Mouse (Mus musculus): ENCODE results near the gene Tenm3.

Tenm3 gene

DNA sequence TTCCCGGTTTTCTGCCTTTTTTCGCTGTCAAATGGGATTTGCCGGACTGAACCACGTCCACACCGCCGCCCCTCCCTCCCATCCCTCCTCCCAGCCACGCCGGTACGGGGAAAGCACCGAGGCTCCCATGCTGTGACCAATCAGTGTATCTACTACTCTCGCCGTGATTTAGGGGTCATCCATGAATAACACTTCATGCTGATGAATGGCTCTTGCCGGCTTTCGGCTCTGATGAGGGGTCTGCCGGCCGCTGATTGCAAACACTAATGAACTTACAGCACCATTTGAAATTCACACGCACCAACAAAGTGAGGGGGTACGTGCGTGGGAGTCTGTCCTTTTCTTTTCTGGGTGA is at the start of gene Tenm3:
TSS of gene Tenm3 (minus strand) at position 21 of the 355 bp plus-strand sequence.
- CTCF ChIA-PET = no interaction called here
- POLR2A ChIA-PET = interaction anchor here in 3 of 4 experiments (0.6 to 1.8 kb wide), 3 partner anchors 19 to 182 kb away, joined by 4 to 6 read pairs (median 6); no protein-coding TSS in a partner anchor

DNA sequence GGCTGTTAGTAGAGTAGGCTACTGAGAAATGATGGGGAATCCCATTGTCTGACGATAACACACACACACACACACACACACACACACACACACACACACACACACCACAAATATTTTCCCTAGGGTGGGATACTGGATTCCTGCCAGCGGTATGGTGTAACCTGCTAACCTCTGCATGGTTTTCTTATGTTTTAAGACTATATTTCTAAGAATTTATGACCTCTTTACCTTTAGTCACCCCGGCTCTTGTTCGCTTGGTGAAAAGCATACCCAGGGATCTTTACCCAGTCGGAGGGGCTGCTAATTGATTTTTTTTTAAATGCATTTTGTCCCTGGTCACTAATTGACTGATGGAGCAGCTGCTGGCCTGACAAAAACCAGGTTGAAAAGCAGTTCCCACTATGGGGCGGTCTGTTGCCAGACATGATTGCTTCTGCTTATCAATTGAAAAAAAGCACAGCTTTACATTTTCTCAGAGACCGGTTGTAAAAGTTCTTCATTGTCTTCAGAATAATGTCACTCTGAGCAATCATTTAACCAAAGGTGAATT is 46.5 kb upstream of the Tenm3 start:
- ChIA-PET CTCF (no interaction called here), POLR2A (no interaction called here)

DNA sequence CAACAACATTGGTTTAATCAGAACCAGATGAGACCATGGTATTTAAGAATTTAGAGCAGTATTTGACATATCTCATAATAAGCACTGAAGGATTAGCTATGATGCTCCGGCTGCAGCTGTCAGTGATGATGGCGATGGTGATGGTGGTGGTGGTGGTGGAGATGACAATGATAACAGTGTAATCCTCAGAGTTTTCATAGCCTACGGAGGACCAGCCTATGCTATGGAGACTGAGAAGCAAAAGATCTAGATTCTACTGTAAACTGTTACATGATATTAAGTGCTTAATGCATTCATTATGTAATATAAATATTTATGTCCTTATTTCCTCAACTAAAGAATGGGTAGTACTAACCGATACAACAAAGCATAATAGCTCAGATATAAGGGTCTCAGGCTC is 40.5 kb upstream of the Tenm3 start:
- POLR2A ChIA-PET = no interaction called here
- CTCF ChIA-PET = no interaction called here

DNA sequence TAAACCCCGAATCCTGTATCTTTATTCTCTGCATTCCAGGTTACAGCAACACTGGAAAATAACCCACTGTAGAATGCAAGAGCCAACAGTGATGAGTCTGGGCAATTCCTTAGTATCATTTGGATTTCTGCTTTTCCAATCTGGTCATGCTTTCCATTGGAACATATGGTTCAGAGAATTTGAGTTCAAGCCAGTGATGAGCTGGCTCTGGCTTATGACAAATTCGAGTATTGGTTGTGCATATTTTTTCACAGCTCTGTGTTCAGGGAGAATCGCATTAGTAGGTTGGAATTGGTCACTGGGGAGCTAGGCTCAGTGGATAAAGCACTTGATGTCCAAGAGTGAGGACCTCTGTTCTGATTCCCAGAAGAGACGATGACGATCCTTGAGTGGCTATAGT is 36.8 kb upstream of the Tenm3 start:
- ChIA-PET CTCF (no interaction called here), POLR2A (no interaction called here)

DNA sequence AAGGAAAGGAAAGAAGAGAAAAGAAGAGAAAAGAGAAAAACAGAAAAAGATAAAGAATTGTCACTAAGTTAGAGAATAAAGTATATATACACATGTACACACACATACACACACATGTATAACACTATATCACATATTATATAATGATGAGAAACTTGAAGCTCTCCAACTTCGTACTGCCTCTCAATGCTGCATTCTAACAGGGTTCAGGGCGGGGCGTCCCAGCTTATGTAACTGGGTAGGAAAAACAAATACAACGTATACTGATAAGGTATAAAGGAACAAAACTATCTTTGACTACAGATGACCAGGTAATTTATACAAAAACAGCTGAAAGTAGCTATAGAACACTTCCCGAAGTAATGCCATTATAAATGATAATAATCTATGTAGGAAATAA is 22.2 kb upstream of the Tenm3 start:
- ChIA-PET CTCF (interaction anchor here in 3 of 4 experiments (0.5 to 0.7 kb wide), 3 partner anchors 8 to 1941 kb away, joined by 3 to 4 read pairs (median 4); no protein-coding TSS in a partner anchor), POLR2A (interaction anchor here in 1 of 4 experiments (1.1 kb wide), 1 partner anchor 19 kb away, joined by 3 read pairs; no protein-coding TSS in a partner anchor)

DNA sequence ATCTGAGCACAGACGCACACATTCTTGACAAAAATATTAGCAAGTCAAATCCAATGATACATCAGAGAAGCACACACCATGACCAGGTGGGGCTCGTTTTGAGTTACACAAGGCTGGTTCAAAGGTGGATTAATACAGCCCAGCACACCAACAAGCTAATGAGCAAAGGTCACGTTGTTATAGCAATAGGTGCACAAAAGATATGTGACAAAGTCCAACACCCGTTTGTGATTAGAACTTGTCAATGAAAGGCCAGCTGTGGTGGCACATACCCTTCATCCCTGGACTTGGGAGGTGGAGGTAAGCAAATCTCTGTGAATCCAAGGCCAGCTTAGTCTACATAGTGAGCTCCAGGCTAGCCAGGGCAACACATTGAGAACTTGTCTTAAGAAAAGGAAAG is 21.7 kb upstream of the Tenm3 start:
- CTCF ChIA-PET = interaction anchor here in 2 of 4 experiments (0.6 to 0.7 kb wide), 2 partner anchors 8 to 292 kb away, joined by 4 read pairs; no protein-coding TSS in a partner anchor
- POLR2A ChIA-PET = interaction anchor here in 1 of 4 experiments (1.1 kb wide), 1 partner anchor 18 kb away, joined by 3 read pairs; no protein-coding TSS in a partner anchor

DNA sequence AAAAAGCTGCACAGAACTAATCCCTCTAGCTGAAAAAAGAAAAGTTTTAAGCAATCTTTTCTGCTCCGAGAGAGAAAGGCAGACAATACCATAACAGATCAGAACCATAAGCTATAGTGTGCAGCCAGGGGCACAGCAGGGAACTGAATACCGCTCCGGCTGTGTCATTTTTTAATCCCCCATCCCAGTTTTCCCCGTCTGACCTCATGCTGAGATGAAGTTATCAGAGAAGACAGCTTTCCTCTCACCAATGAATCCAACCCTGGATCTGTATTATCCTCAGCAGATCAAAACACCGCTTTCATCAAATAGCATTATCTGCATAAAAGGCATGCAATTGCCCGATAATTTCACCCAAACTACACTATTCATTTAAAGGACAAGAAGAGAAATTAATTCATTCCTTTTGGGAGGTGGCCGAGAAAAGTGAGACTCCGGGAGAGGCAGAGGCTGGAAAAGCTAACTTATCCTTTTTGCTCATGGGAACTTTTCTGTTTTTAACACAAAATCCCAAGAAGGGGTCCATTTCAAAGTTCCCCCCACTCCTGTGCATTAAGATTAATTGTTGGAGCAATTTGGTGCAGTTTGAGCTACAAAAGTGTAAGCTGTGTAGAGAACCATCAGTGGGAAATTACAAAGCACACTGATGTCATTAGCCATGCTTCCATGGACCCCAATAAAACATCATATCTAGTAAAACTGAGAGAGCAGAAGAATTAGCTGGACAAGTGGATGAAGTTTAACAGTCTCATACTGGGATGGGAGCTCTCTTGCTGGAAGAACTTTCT is 6.7 kb upstream of the Tenm3 start:
- POLR2A ChIA-PET = interaction anchor here in 1 of 4 experiments (0.8 kb wide), 1 partner anchor 539 kb away, joined by 3 read pairs; no protein-coding TSS in a partner anchor

DNA sequence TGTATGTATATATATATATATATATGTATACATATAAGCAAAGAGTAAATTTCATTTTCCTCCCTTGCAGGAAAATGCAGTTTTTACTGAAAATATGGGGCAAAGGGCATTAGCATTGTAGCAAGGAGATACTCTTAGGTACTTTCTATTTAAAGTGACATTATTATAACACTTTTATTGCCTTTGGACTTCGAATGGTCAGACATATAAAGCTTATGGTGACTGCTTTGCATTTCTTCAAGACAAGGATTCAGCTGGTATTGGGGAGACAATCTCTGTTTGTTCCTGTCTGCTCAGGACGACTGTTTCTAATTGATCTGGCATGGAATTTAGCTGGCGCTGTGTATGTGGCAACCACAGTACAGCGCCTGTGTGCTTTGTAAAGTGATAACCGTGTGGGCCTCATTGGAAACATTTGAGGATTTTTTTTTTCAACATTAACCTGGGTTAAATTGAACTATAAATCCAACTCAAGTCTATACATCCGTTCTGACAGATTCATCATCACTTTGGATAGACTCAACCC is 5.4 kb upstream of the Tenm3 start:
- POLR2A ChIA-PET = interaction anchor here in 1 of 4 experiments (1.2 kb wide), 1 partner anchor 21 kb away, joined by 3 read pairs; no protein-coding TSS in a partner anchor
- CTCF ChIA-PET = interaction anchor here in 1 of 4 experiments (0.7 kb wide), 1 partner anchor 81 kb away, joined by 4 read pairs; no protein-coding TSS in a partner anchor

More for the DNA sequence above, 6.7 kb upstream of the Tenm3 start:
- CTCF ChIA-PET = no interaction called here

DNA sequence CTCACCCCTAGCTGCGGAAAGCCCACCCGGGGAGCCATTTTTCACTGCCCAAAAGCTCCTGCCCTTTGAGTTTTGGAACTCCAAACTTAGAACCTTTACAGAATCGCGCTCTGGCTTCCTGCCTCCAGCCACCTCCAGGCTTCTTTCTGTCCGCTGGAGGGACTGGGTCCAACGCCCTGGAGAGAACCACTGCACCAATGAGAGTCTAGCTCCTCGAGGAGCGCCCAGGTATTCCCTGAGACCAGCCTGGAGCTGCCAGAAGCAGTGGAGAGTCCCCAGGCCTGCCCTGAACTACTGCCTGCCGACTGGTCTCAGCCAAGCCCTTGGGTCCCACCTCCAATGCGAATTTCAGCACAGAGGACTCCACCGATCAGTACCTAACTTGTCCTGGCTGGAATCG is 1.2 kb upstream of the Tenm3 start:
- ChIA-PET CTCF (interaction anchor here in 2 of 4 experiments (0.6 to 0.7 kb wide), 3 partner anchors 330 to 620 kb away, joined by 3 read pairs; no protein-coding TSS in a partner anchor), POLR2A (interaction anchor here in 2 of 4 experiments (0.6 to 1.1 kb wide), 3 partner anchors 17 to 105 kb away, joined by 3 to 5 read pairs (median 3); no protein-coding TSS in a partner anchor)

DNA sequence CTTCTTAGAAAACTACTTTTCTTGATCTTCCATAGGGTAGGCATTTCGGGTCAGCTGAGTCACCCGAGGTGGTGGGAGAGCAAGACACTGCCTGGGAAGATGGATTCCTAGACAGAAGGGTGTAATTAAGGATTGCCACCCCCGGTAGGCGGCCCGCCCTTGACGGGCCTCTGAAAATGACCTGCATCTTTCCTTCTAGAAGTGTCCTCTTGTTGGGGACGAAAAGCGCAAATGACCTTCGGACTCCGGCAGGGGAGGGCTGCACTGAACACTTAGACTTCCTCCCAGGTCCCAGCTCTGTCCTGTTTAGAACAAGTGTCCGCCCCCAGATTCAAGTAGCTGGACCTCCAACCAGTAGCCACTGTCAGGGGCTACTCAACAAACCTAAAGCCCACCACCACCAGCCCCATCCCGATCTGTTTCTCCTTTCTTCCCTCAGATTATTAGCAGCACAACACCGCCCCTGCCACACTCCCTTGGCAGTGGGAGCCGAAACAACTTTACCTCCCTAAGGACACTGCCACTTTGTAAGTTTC is 687 bp upstream of the Tenm3 start:
- POLR2A ChIA-PET = interaction anchor here in 2 of 4 experiments (0.6 to 1.1 kb wide), 3 partner anchors 17 to 104 kb away, joined by 3 to 5 read pairs (median 3); no protein-coding TSS in a partner anchor
- CTCF ChIA-PET = interaction anchor here in 1 of 4 experiments (0.6 kb wide), 1 partner anchor 620 kb away, joined by 3 read pairs; no protein-coding TSS in a partner anchor

DNA sequence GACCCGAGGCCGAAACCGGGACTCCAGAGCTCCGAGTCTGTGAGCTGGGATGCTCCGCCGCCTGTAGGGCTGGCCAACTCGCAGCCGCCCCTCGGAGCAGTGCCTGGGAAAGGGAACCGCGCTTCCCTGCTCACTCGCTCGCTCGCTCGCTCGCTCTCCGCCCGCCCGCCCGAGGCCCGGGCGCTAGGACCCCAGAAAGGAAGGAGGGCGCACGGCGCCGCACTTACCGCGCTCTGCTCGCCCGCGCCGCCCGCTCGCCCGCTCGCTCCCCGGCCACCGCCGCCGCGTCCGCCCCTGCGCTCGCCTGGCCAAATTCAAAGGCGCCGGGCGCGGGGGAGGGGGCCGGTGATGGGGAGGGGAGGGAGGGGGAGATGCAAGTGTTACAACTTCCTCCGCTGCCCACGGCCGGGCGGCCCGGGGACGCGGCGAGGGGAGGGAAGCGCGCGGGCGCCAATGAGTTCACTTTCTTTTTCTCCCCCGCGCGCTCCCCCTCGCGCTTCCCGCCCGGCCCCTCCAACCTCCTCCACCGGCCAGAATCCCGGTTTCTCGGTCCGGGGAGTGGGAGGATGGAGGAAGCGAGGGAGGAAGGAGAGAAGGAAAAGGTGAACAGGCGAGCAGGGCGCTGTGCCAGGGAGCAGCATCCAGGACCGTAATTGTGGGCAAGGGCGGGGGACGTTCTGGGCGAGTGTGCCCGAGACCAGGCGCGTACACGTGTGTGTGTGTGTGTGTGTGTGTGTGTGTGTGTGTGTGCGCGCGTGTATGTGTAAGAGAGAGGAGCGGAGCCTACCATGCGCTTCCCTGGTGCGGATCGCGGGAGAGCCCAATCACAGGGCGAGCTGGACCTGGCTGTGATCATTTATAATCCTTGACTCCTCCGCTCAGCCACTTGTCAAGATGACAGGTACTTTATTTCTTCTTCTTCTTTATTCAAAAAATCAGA is 490 bp downstream of the Tenm3 start:
- CTCF ChIA-PET = no interaction called here
- POLR2A ChIA-PET = interaction anchor here (0.6 to 1.8 kb wide), 5 partner anchors 16 to 1013 kb away, joined by 3 to 6 read pairs (median 4); no protein-coding TSS in a partner anchor

DNA sequence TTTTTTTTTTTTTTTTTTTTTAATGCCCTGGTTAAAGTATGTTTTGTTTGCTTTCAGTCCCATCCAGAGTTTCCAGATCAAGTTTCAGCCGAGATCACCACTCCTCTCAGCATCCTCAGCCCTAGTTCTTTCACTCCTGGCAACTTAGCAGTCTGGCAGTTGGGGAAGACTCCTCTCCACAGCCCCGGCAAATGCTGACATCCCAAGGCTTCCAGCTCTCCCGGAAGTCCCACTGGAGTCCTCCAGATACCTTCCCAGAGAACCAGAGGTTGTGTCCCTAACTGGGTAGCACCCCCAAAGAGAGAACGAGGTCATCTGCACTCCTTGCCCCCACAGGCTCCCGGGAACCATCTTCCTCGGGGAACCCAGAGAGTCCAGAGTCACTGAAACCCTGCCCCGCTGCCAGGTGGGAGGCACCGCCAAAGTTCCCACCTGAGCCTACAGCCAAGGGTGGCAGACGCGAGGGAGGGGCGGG is 1.2 kb downstream of the Tenm3 start:
- CTCF ChIA-PET = interaction anchor here in 1 of 4 experiments (0.6 kb wide), 1 partner anchor 855 kb away, joined by 3 read pairs; no protein-coding TSS in a partner anchor
- POLR2A ChIA-PET = interaction anchor here in 3 of 4 experiments (0.6 to 1.8 kb wide), 6 partner anchors 12 to 1012 kb away, joined by 3 to 6 read pairs (median 3); no protein-coding TSS in a partner anchor

DNA sequence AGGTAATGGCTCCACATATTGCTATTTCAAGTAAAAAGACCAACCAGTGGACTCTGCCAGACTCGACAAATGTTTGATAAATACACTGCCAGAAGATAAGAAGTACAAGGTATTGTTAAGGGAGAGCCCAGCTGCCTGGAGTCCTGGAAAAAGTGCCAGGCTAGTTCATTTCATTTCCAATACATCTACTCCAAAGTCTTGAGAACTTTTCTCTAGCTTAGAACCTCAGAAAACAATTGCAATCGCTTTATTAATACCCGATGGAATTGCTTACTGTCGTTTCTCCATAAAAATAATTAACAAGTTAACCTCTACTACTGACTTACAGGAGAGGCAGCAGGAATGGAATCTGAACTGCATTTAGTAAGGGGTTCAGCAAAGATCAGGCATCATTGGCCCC is 1.7 kb downstream of the Tenm3 start:
- ChIA-PET POLR2A (interaction anchor here in 3 of 4 experiments (0.6 to 1.8 kb wide), 5 partner anchors 12 to 99 kb away, joined by 3 to 6 read pairs (median 3); no protein-coding TSS in a partner anchor), CTCF (interaction anchor here in 1 of 4 experiments (0.6 kb wide), 1 partner anchor 855 kb away, joined by 3 read pairs; no protein-coding TSS in a partner anchor)

DNA sequence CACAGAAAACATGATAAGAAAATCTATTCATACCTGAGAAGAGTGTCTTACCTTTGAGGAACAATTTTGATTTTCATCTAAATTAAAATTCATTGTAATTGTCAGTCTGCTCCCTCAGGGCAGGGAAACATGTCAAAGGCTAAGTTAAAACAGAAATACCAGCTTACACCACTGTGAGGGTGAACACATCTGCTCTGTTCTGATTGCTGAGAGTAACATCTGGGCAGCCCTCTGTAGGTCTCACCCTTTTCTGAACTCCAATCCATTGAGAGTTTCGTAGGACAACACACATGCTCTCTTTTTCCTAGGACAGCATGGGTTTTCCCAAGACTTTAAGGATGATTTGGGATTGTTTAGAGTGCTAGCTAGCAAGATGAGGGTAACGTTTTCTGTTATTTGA is 8.0 kb downstream of the Tenm3 start:
- CTCF ChIA-PET = interaction anchor here in 1 of 4 experiments (1.0 kb wide), 1 partner anchor 56 kb away, joined by 3 read pairs; no protein-coding TSS in a partner anchor
- POLR2A ChIA-PET = no interaction called here

DNA sequence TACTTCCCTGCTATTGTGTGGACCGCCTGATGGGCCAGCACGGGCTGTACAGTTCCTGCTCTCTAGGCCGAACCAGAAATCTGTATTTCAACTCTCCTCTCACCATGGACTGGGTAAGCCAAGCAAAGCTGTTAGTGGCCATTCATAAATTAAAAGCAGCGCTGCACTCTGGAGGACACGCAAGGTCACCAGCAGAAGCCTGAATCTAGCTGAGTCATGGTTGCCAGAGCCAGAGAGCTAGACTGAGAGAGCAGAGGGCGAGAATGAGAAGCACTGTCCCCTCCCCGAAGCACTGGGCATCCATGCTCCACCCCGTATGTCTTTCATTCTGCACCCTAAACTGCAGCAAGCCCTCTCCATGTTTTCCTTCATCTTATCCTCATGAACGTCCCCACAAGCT is 16.3 kb downstream of the Tenm3 start:
- CTCF ChIA-PET = no interaction called here
- POLR2A ChIA-PET = interaction anchor here in 2 of 4 experiments (0.8 to 1.6 kb wide), 5 partner anchors 9 to 76 kb away, joined by 3 to 5 read pairs (median 3); no protein-coding TSS in a partner anchor

DNA sequence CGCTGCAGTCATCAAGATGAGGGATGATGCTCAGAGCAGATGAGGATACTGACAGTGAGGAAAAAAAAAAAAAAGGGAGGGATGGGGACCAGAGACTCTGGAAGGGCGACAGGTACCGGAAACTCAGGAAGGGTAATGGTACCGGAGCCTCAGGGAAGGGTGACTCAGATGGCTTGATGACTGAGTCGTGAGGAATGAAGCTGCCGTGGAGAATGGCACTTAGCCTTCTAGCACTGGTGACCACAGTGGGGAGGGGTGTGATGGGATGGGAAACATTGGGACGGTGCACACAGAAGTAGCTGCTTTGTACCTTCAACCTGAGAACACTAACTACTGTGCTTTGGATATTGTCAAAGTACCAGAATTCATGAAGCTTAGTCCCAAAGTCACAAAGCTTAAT is 18.1 kb downstream of the Tenm3 start:
- ChIA-PET POLR2A (interaction anchor here in 1 of 4 experiments (0.9 to 2.0 kb wide), 3 partner anchors 11 to 27 kb away, joined by 3 to 4 read pairs (median 3); no protein-coding TSS in a partner anchor), CTCF (no interaction called here)

DNA sequence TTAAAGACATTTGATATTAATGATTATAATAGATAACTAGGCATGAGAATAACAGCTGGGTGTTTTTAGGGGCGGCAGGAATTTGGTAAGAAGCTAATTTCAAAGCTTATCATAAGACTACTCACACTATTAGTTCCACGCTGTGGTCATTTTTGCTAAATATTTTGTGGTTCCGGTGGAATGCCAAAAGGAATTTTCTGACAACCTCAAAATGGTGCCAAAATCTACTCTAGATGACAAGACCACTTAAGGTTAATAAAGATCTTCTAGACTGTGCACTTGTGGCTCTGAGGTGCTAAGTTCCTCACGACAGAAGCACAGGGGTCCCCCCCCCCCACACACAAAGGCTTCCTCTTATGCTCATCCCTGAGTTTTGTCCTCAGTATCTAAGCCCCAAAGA is 21.5 kb downstream of the Tenm3 start:
- POLR2A ChIA-PET = interaction anchor here in 2 of 4 experiments (0.6 to 1.1 kb wide), 3 partner anchors 15 to 17 kb away, joined by 3 read pairs; no protein-coding TSS in a partner anchor
- CTCF ChIA-PET = interaction anchor here in 1 of 4 experiments (0.6 kb wide), 2 partner anchors 79 to 691 kb away, joined by 5 to 13 read pairs; no protein-coding TSS in a partner anchor

Data from embryonic stem cell, embryonic (primary cell).